Mouse (Mus musculus): ENCODE measurements around the gene Tgfbr3. TPM values are rescaled to one million over a fixed set of nuclear protein-coding genes. Genes with fewer than 3 reads are reported as not detected.

Tgfbr3 gene
- polyA plus RNA-seq, 1 experiment from 2014 or later, result 10.3 TPM

DNA sequence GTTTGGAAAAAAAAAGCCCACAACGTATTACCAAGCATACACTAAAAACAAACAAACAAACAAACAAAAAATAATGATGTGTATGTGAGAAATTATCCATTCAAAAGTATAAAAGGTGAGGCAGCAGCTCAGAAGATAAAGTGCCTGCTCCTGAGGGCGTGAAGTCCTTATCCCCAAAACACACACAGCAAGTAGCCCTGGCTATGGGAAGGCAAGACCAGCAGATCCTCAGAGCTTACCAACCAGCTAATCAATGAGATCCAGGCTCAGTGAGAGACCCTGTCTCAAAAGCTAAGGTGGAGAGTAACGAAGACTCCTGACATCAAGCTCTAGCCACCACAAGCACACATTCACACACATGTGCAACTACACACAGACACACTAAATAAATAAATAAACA is 70.8 kb downstream of the Tgfbr3 start:
- H3K27me3 ChIP-seq, result no peaks in the 10 kb centered on the region
- no peak overlapping the region for H3K4me2 ChIP-seq (replicated peaks)
- ATAC-seq (ENCODE audit: low FRiP score, low read depth), result no peak
- no peaks in the 10 kb centered on the region for H3K36me3 ChIP-seq
- H3K27ac ChIP-seq (replicated peaks), result no peak overlapping the region
- H3K4me3 ChIP-seq, result no peak overlapping the region
- WGBS, result 86% methylated on average over 3 of the region's 3 CpGs
- H3K4me1 ChIP-seq, result peaks cover 5% of the 10 kb centered on the region; the same call in 1 of the 2 replicates
- no peak overlapping the region for H3K9ac ChIP-seq (replicated peaks)
- H3K9me3 ChIP-seq, result no peaks in the 10 kb centered on the region

DNA sequence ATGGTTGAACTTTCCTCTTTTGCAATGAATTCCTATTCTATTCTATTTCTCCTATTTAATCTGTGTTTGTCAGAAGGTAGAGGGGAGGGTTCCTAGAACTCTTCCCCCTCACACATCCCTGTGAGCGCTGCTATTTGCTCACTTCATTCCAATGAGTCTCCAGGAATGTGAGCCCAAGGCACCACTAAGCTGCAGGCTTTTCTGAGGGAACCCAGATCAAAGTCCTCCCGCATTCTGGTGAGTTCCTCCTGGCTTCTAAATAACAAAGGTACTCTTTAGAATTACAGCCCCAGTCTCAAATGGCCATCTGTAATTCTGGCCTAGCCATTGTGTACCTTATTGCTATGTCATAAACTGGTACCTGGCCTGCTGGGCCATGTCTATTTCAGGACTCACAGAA is 72.3 kb downstream of the Tgfbr3 start:
- Histone ChIP-seq H3K4me3 (no peak overlapping the region), H3K36me3 (no peaks in the 10 kb centered on the region), H3K4me1 (peaks cover 5% of the 10 kb centered on the region; the same call in 1 of the 2 replicates), H3K27ac (replicated peaks) (no peak overlapping the region), H3K4me2 (replicated peaks) (no peak overlapping the region), H3K9me3 (no peaks in the 10 kb centered on the region), H3K27me3 (no peaks in the 10 kb centered on the region), H3K9ac (replicated peaks) (no peak overlapping the region)
- WGBS, result 37% methylated on average over 2 of the region's 2 CpGs
- ATAC-seq (ENCODE audit: low FRiP score, low read depth), result no peak

DNA sequence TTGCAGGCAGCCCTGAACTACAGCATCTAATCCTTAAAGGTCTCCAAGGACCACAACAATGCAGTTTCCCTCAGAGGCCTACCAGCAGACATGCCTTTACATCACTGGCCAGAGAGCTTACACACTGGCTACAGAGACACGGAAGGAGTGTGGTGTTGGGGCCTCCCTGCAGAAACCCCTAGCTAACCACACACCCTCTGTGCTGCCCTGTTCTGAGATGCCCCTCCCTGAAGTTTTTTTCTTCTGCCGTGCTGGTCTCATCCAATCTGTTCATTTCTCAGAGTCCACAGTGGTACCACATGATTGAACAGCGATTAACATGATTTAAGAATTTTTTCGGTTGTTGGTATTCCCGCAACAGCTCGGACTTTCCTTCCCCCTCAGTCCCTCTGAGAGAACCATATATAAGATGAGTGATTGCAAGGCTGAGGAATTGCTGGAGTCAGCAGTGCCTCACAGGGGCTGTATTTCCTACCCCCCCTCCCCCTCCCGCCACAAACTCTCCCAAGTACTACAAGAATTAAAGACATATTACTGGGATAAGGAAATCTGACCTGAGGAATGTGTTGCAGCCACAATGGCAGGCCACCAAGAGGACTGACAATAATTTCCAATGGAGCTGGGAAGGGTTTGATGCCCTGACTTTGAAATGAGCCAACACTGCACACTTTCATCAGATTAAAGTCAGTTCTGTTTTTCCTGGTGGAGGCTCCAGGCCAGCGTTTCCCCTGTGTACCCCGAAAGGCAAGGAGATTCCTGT is 75.9 kb downstream of the Tgfbr3 start:
- H3K27ac ChIP-seq (replicated peaks), result no peak overlapping the region
- no peaks in the 10 kb centered on the region for H3K4me1 ChIP-seq
- no peak overlapping the region for H3K4me3 ChIP-seq
- H3K27me3 ChIP-seq, result no peaks in the 10 kb centered on the region
- WGBS, result 81% methylated on average over 9 of the region's 9 CpGs
- no peak overlapping the region for H3K4me2 ChIP-seq (replicated peaks)
- no peak overlapping the region for H3K9ac ChIP-seq (replicated peaks)
- H3K36me3 ChIP-seq, result no peaks in the 10 kb centered on the region
- H3K9me3 ChIP-seq, result no peaks in the 10 kb centered on the region
- no peak for ATAC-seq (ENCODE audit: low FRiP score, low read depth)

- H3K27ac ChIP-seq (replicated peaks), result no peak overlapping the region
- no peak overlapping the region for H3K4me3 ChIP-seq
- H3K9ac ChIP-seq (replicated peaks), result no peak overlapping the region
- WGBS, result 91% methylated on average over 10 of the region's 10 CpGs
- no peak overlapping the region for H3K4me2 ChIP-seq (replicated peaks)
- H3K4me1 ChIP-seq, result no peaks in the 10 kb centered on the region
- no peaks in the 10 kb centered on the region for H3K36me3 ChIP-seq
- no peak for ATAC-seq (ENCODE audit: low FRiP score, low read depth)
- no peaks in the 10 kb centered on the region for H3K27me3 ChIP-seq
- H3K9me3 ChIP-seq, result no peaks in the 10 kb centered on the region
These were observed 77.5 kb downstream of the Tgfbr3 start for GRCm38 (mm10) chr5:107211830-107212370.

GRCm38 (mm10) chr5:107210040-107210439 is 79.4 kb downstream of the Tgfbr3 start:
- Histone ChIP-seq H3K4me2 (replicated peaks) (no peak overlapping the region), H3K36me3 (no peaks in the 10 kb centered on the region), H3K27me3 (no peaks in the 10 kb centered on the region), H3K27ac (replicated peaks) (no peak overlapping the region), H3K9ac (replicated peaks) (no peak overlapping the region), H3K4me1 (no peaks in the 10 kb centered on the region), H3K4me3 (no peak overlapping the region), H3K9me3 (no peaks in the 10 kb centered on the region)
- 66% methylated on average over 2 of the region's 2 CpGs for WGBS
- ATAC-seq (ENCODE audit: low FRiP score, low read depth), result no peak

GRCm38 (mm10) chr5:107207911-107208310 is 81.5 kb downstream of the Tgfbr3 start:
- H3K9ac ChIP-seq (replicated peaks), result no peak overlapping the region
- no peaks in the 10 kb centered on the region for H3K36me3 ChIP-seq
- ATAC-seq (ENCODE audit: low FRiP score, low read depth), result no peak
- H3K9me3 ChIP-seq, result no peaks in the 10 kb centered on the region
- H3K4me1 ChIP-seq, result 0 out of 2 replicates have a peak, but pooled peaks cover 5% of the 10 kb centered on the region
- H3K27ac ChIP-seq (replicated peaks), result no peak overlapping the region
- 84% methylated on average over 5 of the region's 5 CpGs for WGBS
- no peak overlapping the region for H3K4me3 ChIP-seq
- H3K27me3 ChIP-seq, result no peaks in the 10 kb centered on the region
- no peak overlapping the region for H3K4me2 ChIP-seq (replicated peaks)

DNA sequence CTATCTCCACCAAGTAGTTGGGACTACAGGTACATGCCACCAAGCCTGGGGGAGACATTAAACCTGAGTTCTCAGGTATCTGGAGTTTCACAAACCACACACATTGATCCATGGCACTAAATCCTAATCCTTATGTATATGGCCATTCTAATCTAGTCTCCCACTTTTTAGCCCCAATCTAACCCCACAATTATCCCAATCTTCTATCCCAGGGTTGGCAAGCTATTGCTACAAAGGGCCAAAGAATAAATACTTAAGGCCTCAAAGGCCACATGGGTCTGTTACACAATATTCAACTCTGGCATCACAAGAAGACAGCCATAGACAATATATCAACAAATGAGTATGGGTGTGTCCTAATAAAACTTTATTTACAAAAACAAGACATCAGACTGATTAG is 85.1 kb downstream of the Tgfbr3 start:
- no peaks in the 10 kb centered on the region for H3K27me3 ChIP-seq
- no peak overlapping the region for H3K4me3 ChIP-seq
- no peak for ATAC-seq (ENCODE audit: low FRiP score, low read depth)
- no peak overlapping the region for H3K9ac ChIP-seq (replicated peaks)
- H3K9me3 ChIP-seq, result no peaks in the 10 kb centered on the region
- H3K27ac ChIP-seq (replicated peaks), result no peak overlapping the region
- H3K36me3 ChIP-seq, result no peaks in the 10 kb centered on the region
- no peak overlapping the region for H3K4me2 ChIP-seq (replicated peaks)
- peaks cover 11% of the 10 kb centered on the region; the same call in 1 of the 2 replicates for H3K4me1 ChIP-seq

DNA sequence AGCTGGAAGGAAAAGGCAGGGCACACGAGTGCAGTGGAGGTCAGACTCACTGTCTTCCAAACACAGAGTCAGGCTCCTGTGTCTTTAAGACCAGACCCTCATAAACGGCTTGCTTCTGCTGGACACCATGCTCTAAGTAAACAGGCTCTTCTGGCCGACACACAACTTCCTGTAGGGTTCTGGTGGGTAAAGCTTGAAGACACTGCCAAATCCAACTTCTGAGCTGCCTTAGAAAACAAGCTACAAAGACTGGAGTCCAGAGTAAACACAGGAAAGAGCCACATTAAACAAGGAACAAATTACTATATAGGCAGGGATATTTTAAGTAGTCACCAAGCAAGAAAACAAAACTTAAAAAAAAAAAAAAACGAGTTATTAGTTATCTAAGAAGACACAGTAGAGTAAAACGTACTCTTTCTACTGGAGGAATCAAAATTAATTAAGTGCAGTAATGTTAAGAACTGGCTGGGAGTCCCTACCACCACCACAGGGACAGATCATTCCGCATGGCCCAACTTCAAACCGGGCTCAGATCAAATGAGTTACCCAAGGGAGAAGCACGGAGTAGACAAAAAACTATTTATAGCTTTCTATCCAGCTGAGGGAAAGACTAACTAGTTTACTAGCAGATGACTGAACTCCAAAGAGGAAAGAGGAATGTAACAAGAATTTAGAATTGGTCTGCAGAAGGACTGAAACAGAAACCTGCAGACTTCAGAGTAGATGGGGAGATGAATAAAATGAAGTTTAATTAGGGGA is 86.4 kb downstream of the Tgfbr3 start:
- Histone ChIP-seq H3K27me3 (no peaks in the 10 kb centered on the region), H3K4me2 (replicated peaks) (no peak overlapping the region), H3K4me3 (no peak overlapping the region), H3K27ac (replicated peaks) (0 out of 2 replicates have a peak overlapping the region, but pooled peaks have one; percentile 8), H3K36me3 (no peaks in the 10 kb centered on the region), H3K4me1 (peaks cover 11% of the 10 kb centered on the region; the same call in 1 of the 2 replicates), H3K9ac (replicated peaks) (no peak overlapping the region), H3K9me3 (no peaks in the 10 kb centered on the region)
- WGBS, result 52% methylated on average over 8 of the region's 8 CpGs
- no peak for ATAC-seq (ENCODE audit: low FRiP score, low read depth)

- Histone ChIP-seq H3K9ac (replicated peaks) (no peak overlapping the region), H3K27ac (replicated peaks) (no peak overlapping the region), H3K4me1 (peaks cover 11% of the 10 kb centered on the region; the same call in 1 of the 2 replicates), H3K4me2 (replicated peaks) (no peak overlapping the region), H3K9me3 (no peaks in the 10 kb centered on the region), H3K4me3 (no peak overlapping the region), H3K36me3 (no peaks in the 10 kb centered on the region), H3K27me3 (no peaks in the 10 kb centered on the region)
- WGBS, result 59% methylated on average over 9 of the region's 9 CpGs
- ATAC-seq (ENCODE audit: low FRiP score, low read depth), result no peak
These were observed 87.8 kb downstream of the Tgfbr3 start for GRCm38 (mm10) chr5:107201509-107202182.

- Histone ChIP-seq H3K9me3 (no peaks in the 10 kb centered on the region), H3K4me2 (replicated peaks) (no peak overlapping the region), H3K9ac (replicated peaks) (no peak overlapping the region), H3K27ac (replicated peaks) (no peak overlapping the region), H3K36me3 (no peaks in the 10 kb centered on the region), H3K4me3 (no peak overlapping the region), H3K4me1 (peaks cover 11% of the 10 kb centered on the region; the same call in 1 of the 2 replicates), H3K27me3 (no peaks in the 10 kb centered on the region)
- ATAC-seq (ENCODE audit: low FRiP score, low read depth), result no peak
- WGBS, result 75% methylated on average over 12 of the region's 12 CpGs
These were observed 88.5 kb downstream of the Tgfbr3 start for GRCm38 (mm10) chr5:107200853-107201341.

DNA sequence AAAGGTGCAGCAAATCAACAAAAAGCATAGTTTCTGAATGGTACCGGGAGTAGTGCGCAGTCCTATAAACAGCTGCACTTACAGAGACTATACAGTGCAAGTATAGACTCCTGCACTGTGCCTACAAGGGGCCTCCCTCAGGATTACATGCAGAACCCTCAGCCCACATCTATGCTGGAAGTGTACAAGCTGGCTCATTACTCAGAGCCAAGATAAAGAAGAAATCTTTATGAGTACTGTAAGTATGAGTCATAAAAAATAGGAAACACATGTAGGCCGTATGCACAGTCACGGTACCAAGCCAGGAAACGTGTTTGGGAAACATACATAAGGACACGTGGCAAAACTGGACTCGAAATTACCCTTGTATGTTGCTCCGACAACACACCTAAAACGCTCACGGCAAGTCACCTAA is 89.2 kb downstream of the Tgfbr3 start:
- Histone ChIP-seq H3K9ac (replicated peaks) (no peak overlapping the region), H3K27ac (replicated peaks) (no peak overlapping the region), H3K27me3 (no peaks in the 10 kb centered on the region), H3K36me3 (no peaks in the 10 kb centered on the region), H3K4me3 (no peak overlapping the region), H3K4me2 (replicated peaks) (no peak overlapping the region), H3K9me3 (no peaks in the 10 kb centered on the region), H3K4me1 (peaks cover 11% of the 10 kb centered on the region; the same call in 1 of the 2 replicates)
- ATAC-seq (ENCODE audit: low FRiP score, low read depth), result no peak
- 91% methylated on average over 10 of the region's 10 CpGs for WGBS
